13 mouse cellular contexts compared by ENCODE assay signal in the genomic region with DNA sequence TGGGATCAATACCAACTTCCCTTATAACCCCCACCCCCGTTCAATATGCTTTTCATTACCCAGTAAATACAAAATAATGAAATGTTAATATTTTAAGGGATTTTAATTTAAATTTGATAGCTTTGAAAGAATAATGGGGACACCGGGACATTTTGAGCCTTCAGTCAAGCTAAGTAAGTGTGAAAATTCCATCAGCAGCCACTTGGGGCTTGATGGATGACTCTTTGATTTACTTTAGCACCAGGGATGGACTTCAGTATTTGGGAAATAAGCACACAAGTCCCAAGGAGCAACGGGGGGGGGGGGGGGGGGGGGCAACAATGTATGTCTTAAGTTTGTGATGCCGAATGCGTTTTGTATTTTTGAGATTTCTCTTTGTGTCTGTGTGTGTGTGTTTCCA. TPM values are rescaled to one million over a fixed set of nuclear protein-coding genes. Genes with fewer than 3 reads are reported as not detected.
A peak's percentile ranks its signal among the peaks of the same experiment; 100 is the strongest.
DNase-seq lines count a peak whose midpoint lies in the region; ATAC-seq lines count a peak whose summit lies in the region.
"Had no signal": no experiment of that assay in that cellular context is flagged by ENCODE, and none has a peak within 500 bp of the region (broad histone marks: within the 10 kb centered on the region; RNA-seq: fewer than 3 reads in every experiment).

No protein-coding gene starts in this region.

- H3K4me3 ChIP-seq in intestine, embryonic 14.5 days (ENCODE audit: low read depth, low read length), result peak overlapping the region; percentile 87; the same call in 1 of the 2 replicates
- H3K4me3 ChIP-seq in intestine, embryonic 16.5 days (ENCODE audit: low read length), result no peak overlapping the region
- H3K4me3 ChIP-seq in limb, embryonic 13.5 days, result peak overlapping the region; percentile 71

- DNase-seq in intestine, embryonic 14.5 days (ENCODE audit: low spot score), result peak; percentile 40
- DNase-seq in 3T3-L1 (ENCODE audit: low read depth, low spot score), result peak; percentile 33
- DNase-seq in brain, adult 2 months (ENCODE audit: low read depth, low spot score), result peak; percentile 25
- no peak for DNase-seq in thymus, postnatal 4 days
- DNase-seq in ovary, postnatal 10 days (ENCODE audit: low spot score), result no peak
- no peak for DNase-seq in urinary bladder, adult 2 months (ENCODE audit: low spot score)
- DNase-seq: adrenal gland, postnatal 25 days; embryo, embryonic 11 days; layer of hippocampus, postnatal 36 days; right cerebral cortex, postnatal 25 days; thymus, postnatal 14 days had no signal

- peaks cover 22% of the 10 kb centered on the region for H3K4me1 ChIP-seq in intestine, embryonic 14.5 days (replicated peaks; ENCODE audit: control insufficient read depth, insufficient read depth, low read length)
- H3K4me1 ChIP-seq in intestine, embryonic 16.5 days (ENCODE audit: control insufficient read depth, insufficient read depth, low read length), result peaks cover 22% of the 10 kb centered on the region
- peaks cover 22% of the 10 kb centered on the region for H3K4me1 ChIP-seq in limb, embryonic 13.5 days

- ATAC-seq in intestine, embryonic 14.5 days (replicated peaks; ENCODE audit: low FRiP score, low TSS enrichment, low read depth), result no peak
- no peak for ATAC-seq in intestine, embryonic 16.5 days
- ATAC-seq in limb, embryonic 13.5 days (ENCODE audit: low FRiP score, low read depth), result no peak

- H3K4me2 ChIP-seq in intestine, embryonic 14.5 days (ENCODE audit: low read length), result peak overlapping the region; percentile 82
- H3K4me2 ChIP-seq in intestine, embryonic 16.5 days (ENCODE audit: low read depth, low read length), result no peak overlapping the region
- peak overlapping the region; percentile 99 for H3K4me2 ChIP-seq in limb, embryonic 13.5 days (replicated peaks)

- H3K27ac ChIP-seq in intestine, embryonic 14.5 days (ENCODE audit: low read depth), result no peak overlapping the region
- no peak overlapping the region for H3K27ac ChIP-seq in intestine, embryonic 16.5 days (ENCODE audit: low read length)
- no peak overlapping the region for H3K27ac ChIP-seq in limb, embryonic 13.5 days

- no peaks in the 10 kb centered on the region for H3K27me3 ChIP-seq in intestine, embryonic 14.5 days (replicated peaks; ENCODE audit: control insufficient read depth, insufficient read depth, low read length)
- no peaks in the 10 kb centered on the region for H3K27me3 ChIP-seq in intestine, embryonic 16.5 days (replicated peaks; ENCODE audit: control insufficient read depth, insufficient read depth, low read length)
- peaks cover 62% of the 10 kb centered on the region for H3K27me3 ChIP-seq in limb, embryonic 13.5 days

- H3K36me3 ChIP-seq in intestine, embryonic 14.5 days (ENCODE audit: control insufficient read depth, insufficient read depth, low read length), result peaks cover 11% of the 10 kb centered on the region; the same call in 1 of the 2 replicates
- no peaks in the 10 kb centered on the region; the same call in 1 of the 2 replicates for H3K36me3 ChIP-seq in intestine, embryonic 16.5 days (ENCODE audit: control insufficient read depth, insufficient read depth, low read length)
- no peaks in the 10 kb centered on the region for H3K36me3 ChIP-seq in limb, embryonic 13.5 days

- 30% methylated on average over 5 of the region's 5 CpGs for WGBS in intestine, embryonic 14.5 days
- WGBS in intestine, embryonic 16.5 days, result 40% methylated on average over 5 of the region's 5 CpGs
- WGBS in limb, embryonic 13.5 days, result 24% methylated on average over 5 of the region's 5 CpGs

- H3K9ac ChIP-seq in intestine, embryonic 14.5 days (ENCODE audit: low read length), result no peak overlapping the region
- H3K9ac ChIP-seq in intestine, embryonic 16.5 days (ENCODE audit: low read depth, low read length), result no peak overlapping the region
- H3K9ac ChIP-seq in limb, embryonic 13.5 days, result no peak overlapping the region

- no peaks in the 10 kb centered on the region for H3K9me3 ChIP-seq in intestine, embryonic 14.5 days (ENCODE audit: control insufficient read depth, low read length)
- H3K9me3 ChIP-seq in intestine, embryonic 16.5 days (ENCODE audit: control insufficient read depth, low read length), result no peaks in the 10 kb centered on the region
- no peaks in the 10 kb centered on the region for H3K9me3 ChIP-seq in limb, embryonic 13.5 days

RNA-seq across cellular contexts. Expression of a gene that starts 3.1 kb away (rescaled TPM):
- 38.5 and 40.2 TPM in 2 replicates for polyA plus RNA-seq in intestine, embryonic 14.5 days (2014; fragmentation: Nextera tagmentation; extraction: Ambion mirVana)
- polyA plus RNA-seq in intestine, embryonic 16.5 days (2015; fragmentation: Nextera tagmentation; extraction: Ambion mirVana), result 21.3 and 22.5 TPM in 2 replicates
- polyA plus RNA-seq in limb, embryonic 13.5 days (2015; fragmentation: Nextera tagmentation; extraction: Ambion mirVana), result 14.4 and 15.9 TPM in 2 replicates
- polyA plus RNA-seq in urinary bladder, adult 2 months (2012; rRNA removed), result 17.9 and 19.1 TPM in 2 replicates

Comparison
In these comparisons a context has a peak if more than half of its experiments do, and no peak if none do; other contexts are left out.
1. DNase-seq: peak in intestine, embryonic 14.5 days (single experiment), 3T3-L1 (single experiment) and brain, adult 2 months (single experiment); none in thymus, postnatal 4 days (single experiment), ovary, postnatal 10 days (single experiment) and urinary bladder, adult 2 months (single experiment).